Mouse (Mus musculus) right cerebral cortex, postnatal 36 days (tissue): Measurements from ENCODE around the gene Cds1.

ENCODE experiments used
- DNase-seq, 2 experiments: peaks; one replicate each; pipeline ENCODE4 v3.0.0; 2022; ENCODE audit warnings: low spot score in 2 of 2, mixed read lengths in 1 of 2

Cds1 gene

GRCm38 (mm10) chr5:101775262-101775661 is 10.3 kb downstream of the Cds1 start:
- no peak for DNase-seq

- DNase-seq: no peak
Measured at GRCm38 (mm10) chr5:101776528-101776927, 11.6 kb downstream of the Cds1 start.

- DNase-seq: no peak
Measured at GRCm38 (mm10) chr5:101779376-101779863, 14.5 kb downstream of the Cds1 start.

- DNase-seq: no peak
Measured at GRCm38 (mm10) chr5:101780918-101781317, 16.0 kb downstream of the Cds1 start.

- DNase-seq: no peak
Measured at GRCm38 (mm10) chr5:101784328-101784727, 19.4 kb downstream of the Cds1 start.

GRCm38 (mm10) chr5:101784787-101785186 is 19.9 kb downstream of the Cds1 start:
- DNase-seq: no peak

- DNase-seq: no peak
Measured at GRCm38 (mm10) chr5:101785921-101786614, 21.1 kb downstream of the Cds1 start.

GRCm38 (mm10) chr5:101789770-101790169 is 24.8 kb downstream of the Cds1 start:
- no peak for DNase-seq

- DNase-seq: no peak
Measured at GRCm38 (mm10) chr5:101790560-101790959, 25.6 kb downstream of the Cds1 start.

- no peak for DNase-seq
Measured at GRCm38 (mm10) chr5:101792665-101793064, 27.7 kb downstream of the Cds1 start.

- no peak for DNase-seq
Measured at GRCm38 (mm10) chr5:101801891-101802290, 37.0 kb downstream of the Cds1 start.

GRCm38 (mm10) chr5:101802358-101803022 is 37.6 kb downstream of the Cds1 start:
- DNase-seq: no peak

- peak in 1 of 2 experiments; percentile 28 for DNase-seq
Measured at GRCm38 (mm10) chr5:101811296-101812169, 46.6 kb downstream of the Cds1 start.

GRCm38 (mm10) chr5:101816822-101817221 is 51.9 kb downstream of the Cds1 start:
- DNase-seq: no peak

- no peak for DNase-seq
Measured at GRCm38 (mm10) chr5:101819216-101819615, 54.3 kb downstream of the Cds1 start.

- no peak for DNase-seq
Measured at GRCm38 (mm10) chr5:101819844-101820243, 54.9 kb downstream of the Cds1 start.

GRCm38 (mm10) chr5:101821052-101821451 is 56.1 kb downstream of the Cds1 start:
- no peak for DNase-seq

GRCm38 (mm10) chr5:101821491-101822310 is 56.8 kb downstream of the Cds1 start:
- no peak for DNase-seq

GRCm38 (mm10) chr5:101822311-101822670 is 57.4 kb downstream of the Cds1 start:
- DNase-seq: no peak

GRCm38 (mm10) chr5:101825111-101825911 is 60.4 kb downstream of the Cds1 start:
- peak; percentile 31 to 39 for DNase-seq
